Mouse (Mus musculus): Measurements from ENCODE around the gene Setx. TPM values are rescaled to one million over a fixed set of nuclear protein-coding genes. Genes with fewer than 3 reads are reported as not detected.

Setx gene
- polyA plus RNA-seq, 1 experiment from 2014 or later = 5.7 TPM

DNA sequence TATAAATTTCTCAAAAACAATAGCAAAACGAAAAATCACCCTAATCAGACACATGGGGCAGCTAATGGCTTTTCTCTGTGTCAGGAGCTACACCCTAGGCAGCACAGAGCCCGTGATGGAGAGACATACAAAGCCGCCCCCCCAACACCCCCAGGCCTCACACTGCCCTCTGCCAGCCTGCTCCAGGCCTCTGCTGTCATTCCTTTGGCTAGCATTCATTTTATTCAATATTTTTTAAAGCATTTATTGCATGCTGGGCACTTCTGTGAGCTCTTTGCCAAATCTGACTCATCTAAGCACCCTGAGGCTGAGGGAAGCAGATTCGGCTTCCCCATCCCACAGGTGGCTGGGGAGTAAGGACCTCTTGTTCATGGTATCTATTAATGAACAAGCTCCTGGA, 102.7 kb downstream of the Setx start:
- H3K4me2 ChIP-seq (ENCODE audit: low read depth, low read length) = no peak overlapping the region
- H3K4me1 ChIP-seq (ENCODE audit: control insufficient read depth, insufficient read depth, low read length) = peaks cover 2% of the 10 kb centered on the region; the same call in 1 of the 2 replicates
- H3K9ac ChIP-seq (ENCODE audit: low read length) = no peak overlapping the region
- H3K36me3 ChIP-seq (ENCODE audit: control insufficient read depth, insufficient read depth) = no peaks in the 10 kb centered on the region
- H3K4me3 ChIP-seq (ENCODE audit: low read length) = no peak overlapping the region
- no peaks in the 10 kb centered on the region for H3K9me3 ChIP-seq (replicated peaks; ENCODE audit: control insufficient read depth, low read length)
- no peak for ATAC-seq (replicated peaks; ENCODE audit: extremely low read depth, insufficient read depth, low FRiP score)
- peaks cover 5% of the 10 kb centered on the region; the same call in 1 of the 2 replicates for H3K27me3 ChIP-seq (ENCODE audit: control insufficient read depth, insufficient read depth, low read length)
- WGBS = 69% methylated on average over 4 of the region's 4 CpGs
- H3K27ac ChIP-seq (ENCODE audit: low read length) = no peak overlapping the region

DNA sequence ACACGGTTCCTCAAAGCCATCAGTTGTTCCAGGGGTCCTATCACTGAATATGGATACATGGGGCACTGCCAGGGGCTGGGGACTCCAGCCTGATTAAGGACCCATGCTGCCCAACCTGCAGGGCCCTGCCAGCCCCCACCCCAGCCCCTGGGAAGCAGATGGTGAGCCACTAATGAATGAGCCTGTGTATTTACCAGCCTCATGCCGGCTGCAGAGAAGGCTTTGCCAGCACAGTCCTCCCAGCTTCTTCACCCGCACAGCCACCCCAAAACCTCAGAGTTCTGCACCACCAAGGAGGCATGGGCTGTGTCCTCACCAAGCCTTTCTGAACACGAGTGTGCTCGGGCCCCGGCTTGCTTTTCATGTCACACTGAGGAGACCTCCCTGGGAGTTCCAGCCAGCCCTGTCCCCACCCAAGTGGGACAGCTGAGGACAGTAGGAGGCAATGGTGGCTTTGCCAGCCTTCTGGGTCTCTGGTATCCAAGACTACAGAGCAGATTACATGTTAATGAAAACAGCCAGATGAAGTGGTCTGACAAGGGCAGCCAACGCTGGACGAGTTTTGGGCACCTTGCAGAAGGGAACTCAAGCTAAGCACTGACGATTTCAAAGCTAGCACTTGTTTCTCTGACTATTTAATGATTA, 106.3 kb downstream of the Setx start:
- 60% methylated on average over 9 of the region's 9 CpGs for WGBS
- Histone ChIP-seq H3K27me3 (ENCODE audit: control insufficient read depth, insufficient read depth, low read length) (peaks cover 5% of the 10 kb centered on the region; the same call in 1 of the 2 replicates), H3K9me3 (replicated peaks; ENCODE audit: control insufficient read depth, low read length) (no peaks in the 10 kb centered on the region), H3K4me2 (ENCODE audit: low read depth, low read length) (no peak overlapping the region), H3K4me3 (ENCODE audit: low read length) (no peak overlapping the region), H3K4me1 (ENCODE audit: control insufficient read depth, insufficient read depth, low read length) (no peaks in the 10 kb centered on the region), H3K9ac (ENCODE audit: low read length) (no peak overlapping the region), H3K36me3 (ENCODE audit: control insufficient read depth, insufficient read depth) (no peaks in the 10 kb centered on the region), H3K27ac (ENCODE audit: low read length) (no peak overlapping the region)
- no peak for ATAC-seq (replicated peaks; ENCODE audit: extremely low read depth, insufficient read depth, low FRiP score)

Other genes starting within 250 kb of the Setx start
- not detected in 2 replicates for gene Barhl1, start 207.5 kb upstream of the Setx start, polyA plus RNA-seq (2015; fragmentation: Nextera tagmentation; extraction: Ambion mirVana)
- gene Cfap77, start 69.1 kb upstream of the Setx start, polyA plus RNA-seq (2015; fragmentation: Nextera tagmentation; extraction: Ambion mirVana) = 0.18 and 0.29 TPM in 2 replicates
- gene Ttf1, start 63.9 kb upstream of the Setx start, polyA plus RNA-seq (2015; fragmentation: Nextera tagmentation; extraction: Ambion mirVana) = 6.9 and 7.1 TPM in 2 replicates
- gene Ntng2, start 128.8 kb downstream of the Setx start, polyA plus RNA-seq (2015; fragmentation: Nextera tagmentation; extraction: Ambion mirVana) = 0.14 and 0.24 TPM in 2 replicates
- gene Med27, start 222.6 kb downstream of the Setx start, polyA plus RNA-seq (2015; fragmentation: Nextera tagmentation; extraction: Ambion mirVana) = 30.1 and 31.1 TPM in 2 replicates

Measured in heart, embryonic 16.5 days (tissue).